Mouse (Mus musculus) ES-Bruce4 (cell line): ENCODE data around the gene Mif4gd. TPM values are rescaled to one million over a fixed set of nuclear protein-coding genes. Genes with fewer than 3 reads are reported as not detected.

Experiments
- H3K27ac ChIP-seq: 2 replicates; pipeline ENCODE4 v1.5.1; 2012; ENCODE audit warnings: low read length, inconsistent platforms; ENCODE audit not compliant: insufficient read depth
- H3K27me3 ChIP-seq: 2 replicates; pipeline ENCODE4 v1.6.1; 2012; ENCODE audit warnings: mild to moderate bottlenecking, low read length, inconsistent platforms; ENCODE audit not compliant: control insufficient read depth, poor library complexity, insufficient read depth, severe bottlenecking
- H3K36me3 ChIP-seq: 2 replicates; pipeline ENCODE4 v1.6.1; 2012; ENCODE audit warnings: inconsistent platforms, mild to moderate bottlenecking, low read length, moderate library complexity; ENCODE audit not compliant: control insufficient read depth, poor library complexity, insufficient read depth, severe bottlenecking
- H3K4me1 ChIP-seq: one replicate; pipeline ENCODE4 v1.8.1; 2011; ENCODE audit warnings: low read length; ENCODE audit not compliant: control insufficient read depth, insufficient read depth
- H3K4me3 ChIP-seq: 2 replicates; pipeline ENCODE4 v1.5.1; 2011; ENCODE audit warnings: low read depth, mild to moderate bottlenecking, low read length
- H3K9ac ChIP-seq: 2 replicates; pipeline ENCODE4 v1.6.1; 2012; ENCODE audit warnings: low read depth, mild to moderate bottlenecking, inconsistent platforms; ENCODE audit not compliant: poor library complexity, severe bottlenecking
- H3K9me3 ChIP-seq: replicated peaks from 2 replicates; pipeline ENCODE4 v1.6.1; 2012; ENCODE audit warnings: mild to moderate bottlenecking, low read length, inconsistent platforms; ENCODE audit not compliant: control insufficient read depth, poor library complexity, insufficient read depth, severe bottlenecking
- CTCF ChIP-seq: IDR thresholded peaks from one replicate; pipeline ENCODE4 v1.8.1; 2011; ENCODE audit warnings: low read depth, low read length
- EP300 ChIP-seq: IDR thresholded peaks from 2 replicates; pipeline ENCODE4 v1.6.1; 2011; ENCODE audit warnings: low read depth, low read length; ENCODE audit not compliant: insufficient read depth
- POLR2A ChIP-seq: IDR thresholded peaks from one replicate; pipeline ENCODE4 v1.8.1; 2011; ENCODE audit warnings: low read length; ENCODE audit not compliant: insufficient read depth
- polyA plus RNA-seq: library from polyadenylated mRNA; stranded (reverse); fragments of >200 nt; gene quantifications from 2 replicates; pipeline ENCODE4 v1.2.4, GENCODE M21; 2011; ENCODE audit warnings: low read depth; ENCODE audit not compliant: missing spikeins, insufficient read depth, insufficient read length

Gene Mif4gd
- polyA plus RNA-seq, 1 experiment, result 50.4 TPM

DNA sequence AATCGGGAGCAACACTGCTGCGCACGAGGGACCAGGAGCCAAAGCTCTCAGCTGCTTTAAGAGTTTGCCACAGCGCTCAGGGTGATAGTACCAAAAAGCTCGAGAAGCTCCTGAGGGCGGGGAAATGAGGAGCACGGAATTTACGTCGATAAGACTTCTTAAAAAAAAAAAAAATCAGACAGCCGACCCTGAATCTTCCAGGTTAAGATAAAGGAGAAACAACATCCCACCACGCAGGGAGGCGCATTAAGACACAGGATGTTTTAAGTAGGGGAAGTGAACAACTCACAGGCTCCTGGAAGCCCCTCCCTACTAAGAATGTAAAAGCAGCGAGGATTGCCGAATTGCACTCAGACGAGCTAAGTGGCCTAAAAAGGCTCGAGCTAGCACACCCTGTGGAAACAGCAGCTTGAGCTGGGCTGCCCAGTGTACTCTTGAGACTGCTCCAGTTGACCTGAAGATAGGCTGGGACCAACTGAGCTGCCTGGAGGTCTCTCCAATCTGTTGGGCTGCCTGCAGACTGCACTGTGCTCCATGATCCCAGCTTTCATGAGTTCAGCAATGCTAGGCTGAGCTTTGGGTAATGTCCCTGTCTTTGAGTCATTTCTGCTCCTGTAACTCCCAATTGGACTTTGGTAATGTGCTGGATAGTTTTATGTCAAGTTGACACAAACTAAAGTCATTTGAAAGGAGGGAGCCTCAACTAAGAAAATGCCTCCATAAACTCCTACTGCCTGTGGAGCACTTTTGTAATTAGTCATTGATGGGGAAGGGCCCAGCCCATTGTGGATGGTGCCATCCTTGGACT lies 573 bp upstream of the Mif4gd start:
- Histone ChIP-seq H3K9ac (peak overlapping the region; percentile 88), H3K27ac (peak overlapping the region; percentile 77), H3K36me3 (0 out of 2 replicates have a peak, but pooled peaks cover 6% of the 10 kb centered on the region), H3K27me3 (no peaks in the 10 kb centered on the region), H3K4me3 (peak overlapping the region; percentile 64), H3K4me1 (peaks cover 5% of the 10 kb centered on the region), H3K9me3 (no peaks in the 10 kb centered on the region)
- TF ChIP-seq CTCF (no peak), EP300 (no peak), POLR2A (no peak)

DNA sequence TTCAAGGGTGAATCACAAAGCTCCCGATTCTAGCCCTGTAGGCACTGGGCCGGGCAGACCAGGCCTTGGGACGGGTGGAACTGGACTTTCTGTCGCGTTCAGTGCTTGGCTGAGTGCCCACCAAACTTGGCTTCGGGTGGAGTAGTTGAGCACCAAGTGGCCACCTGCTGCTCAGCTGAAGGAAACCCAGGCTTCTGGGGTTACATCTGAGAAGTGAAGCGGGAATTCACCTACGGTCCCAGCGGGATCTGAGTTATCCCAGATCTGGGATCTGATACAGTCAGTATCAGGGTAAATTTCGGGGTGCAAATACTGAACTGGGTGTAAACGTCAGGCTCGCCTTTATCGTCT lies 735 bp downstream of the Mif4gd start:
- peak overlapping the region; percentile 89 for H3K4me3 ChIP-seq
- peak overlapping the region; percentile 54 for H3K27ac ChIP-seq
- no peaks in the 10 kb centered on the region for H3K27me3 ChIP-seq
- H3K4me1 ChIP-seq, result peaks cover 5% of the 10 kb centered on the region
- TF ChIP-seq EP300 (no peak), CTCF (no peak), POLR2A (no peak)
- H3K9me3 ChIP-seq, result no peaks in the 10 kb centered on the region
- H3K36me3 ChIP-seq, result peaks cover 18% of the 10 kb centered on the region
- H3K9ac ChIP-seq, result peak overlapping the region; percentile 88

DNA sequence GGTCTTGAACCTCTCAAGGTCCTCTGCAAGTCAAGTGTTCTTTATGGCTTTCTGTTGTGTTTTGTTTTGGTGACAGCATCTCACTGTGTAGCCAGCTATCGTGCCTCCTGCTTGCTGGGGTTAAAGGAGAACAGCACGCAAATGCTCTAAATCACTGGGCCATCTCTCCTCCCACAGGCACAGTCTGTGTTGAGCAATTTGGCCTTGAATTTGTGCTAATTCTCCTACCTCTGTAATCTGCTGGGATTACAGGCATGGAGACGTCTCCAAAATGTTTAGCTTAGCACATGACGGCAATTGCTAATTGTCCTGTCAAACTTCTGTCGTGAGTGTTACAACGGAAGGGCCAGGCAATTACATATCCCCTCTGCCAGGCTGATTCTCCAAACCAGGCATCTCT lies 1.6 kb downstream of the Mif4gd start:
- no peaks in the 10 kb centered on the region for H3K9me3 ChIP-seq
- H3K27me3 ChIP-seq, result no peaks in the 10 kb centered on the region
- no peak overlapping the region for H3K4me3 ChIP-seq
- no peak overlapping the region for H3K27ac ChIP-seq
- H3K36me3 ChIP-seq, result peaks cover 25% of the 10 kb centered on the region
- H3K9ac ChIP-seq, result no peak overlapping the region; the same call in 1 of the 2 replicates
- TF ChIP-seq POLR2A (no peak), EP300 (no peak), CTCF (no peak)
- peaks cover 5% of the 10 kb centered on the region for H3K4me1 ChIP-seq

DNA sequence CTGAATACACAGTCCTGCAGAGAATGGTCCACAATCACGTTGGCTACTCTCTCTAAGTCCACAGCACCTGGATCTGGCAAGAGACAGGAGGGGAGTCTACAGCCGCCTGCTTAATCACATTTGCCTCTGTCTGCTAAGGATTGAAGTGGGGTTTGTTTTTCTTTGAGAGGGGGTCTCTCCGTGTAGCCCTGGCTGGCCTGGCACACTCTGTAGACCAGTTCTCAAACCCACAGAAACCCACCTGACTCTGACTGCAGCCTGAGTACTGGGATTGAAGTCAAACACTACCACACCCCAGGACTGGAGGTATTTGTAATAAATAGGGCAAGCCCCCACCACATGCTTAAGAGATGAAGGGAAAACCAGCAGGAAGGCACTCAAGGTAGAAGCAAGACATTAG lies 3.2 kb downstream of the Mif4gd start:
- Histone ChIP-seq H3K27me3 (no peaks in the 10 kb centered on the region), H3K9ac (no peak overlapping the region), H3K4me1 (peaks cover 5% of the 10 kb centered on the region), H3K36me3 (peaks cover 29% of the 10 kb centered on the region), H3K4me3 (no peak overlapping the region), H3K9me3 (no peaks in the 10 kb centered on the region), H3K27ac (no peak overlapping the region)
- TF ChIP-seq POLR2A (no peak), EP300 (no peak), CTCF (no peak)

DNA sequence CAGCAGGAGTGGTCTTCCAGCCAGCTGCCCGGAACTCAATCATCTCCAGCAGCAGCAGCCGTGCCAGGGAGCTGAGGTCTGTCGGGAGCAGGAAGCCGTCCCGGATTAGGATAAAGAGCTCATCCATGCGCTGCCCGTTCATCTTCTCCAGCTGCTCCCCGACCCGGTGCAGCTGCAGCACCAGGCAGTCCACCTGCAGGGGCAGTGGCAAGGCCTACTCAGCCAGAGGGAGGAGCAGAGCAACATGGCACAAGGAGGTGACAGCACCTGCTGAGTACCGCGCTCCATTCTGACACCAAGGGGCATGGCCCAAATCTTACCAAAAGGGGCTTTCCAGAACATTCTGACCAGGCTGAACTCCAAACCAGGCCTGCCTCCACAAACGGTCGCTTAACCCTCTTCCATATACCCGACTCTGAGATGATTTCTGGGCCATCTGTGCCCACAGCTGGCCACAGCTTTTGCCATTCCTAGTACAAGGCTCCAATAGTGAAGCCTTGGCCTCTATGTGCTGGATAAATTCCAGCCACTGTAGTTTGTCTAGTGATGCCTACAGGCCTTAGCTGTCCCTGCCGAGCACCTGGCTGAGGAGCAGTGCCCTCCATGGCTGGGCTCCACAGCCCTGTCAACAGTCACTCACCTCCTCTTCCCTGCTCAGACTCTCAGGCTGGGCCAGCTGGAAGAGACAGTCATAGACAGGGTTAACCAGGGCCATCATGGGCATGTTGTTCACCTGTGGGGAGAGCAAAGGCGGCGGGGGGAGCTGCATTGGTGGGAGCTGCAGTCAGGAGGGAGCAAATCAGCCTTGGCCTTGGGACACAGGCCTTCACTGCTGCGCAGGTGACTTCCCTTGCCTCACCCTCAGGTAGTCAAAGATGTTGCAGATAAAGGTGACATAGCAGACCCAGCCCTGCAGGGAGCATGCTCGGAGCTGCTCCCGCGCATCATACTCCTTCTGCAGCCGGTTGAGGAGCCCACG lies 4.1 kb downstream of the Mif4gd start:
- H3K27me3 ChIP-seq, result no peaks in the 10 kb centered on the region
- H3K27ac ChIP-seq, result no peak overlapping the region
- no peaks in the 10 kb centered on the region for H3K4me1 ChIP-seq
- TF ChIP-seq CTCF (no peak), POLR2A (no peak), EP300 (no peak)
- no peak overlapping the region for H3K9ac ChIP-seq
- peaks cover 29% of the 10 kb centered on the region for H3K36me3 ChIP-seq
- no peak overlapping the region for H3K4me3 ChIP-seq
- H3K9me3 ChIP-seq, result no peaks in the 10 kb centered on the region
